Mouse (Mus musculus) frontal cortex, postnatal 25 days (tissue): ENCODE data around the gene Cracr2b.
"Not testable (repeated sequence)": the region's sequence is repeated elsewhere in the genome, so short reads cannot be mapped to it uniquely, and the experiment has no call there.

Experiments used
- DNase-seq, 2 experiments: peaks; one replicate each; pipeline ENCODE4 v3.0.0; 2022; ENCODE audit warnings: low spot score in 2 of 2

Gene Cracr2b

DNA sequence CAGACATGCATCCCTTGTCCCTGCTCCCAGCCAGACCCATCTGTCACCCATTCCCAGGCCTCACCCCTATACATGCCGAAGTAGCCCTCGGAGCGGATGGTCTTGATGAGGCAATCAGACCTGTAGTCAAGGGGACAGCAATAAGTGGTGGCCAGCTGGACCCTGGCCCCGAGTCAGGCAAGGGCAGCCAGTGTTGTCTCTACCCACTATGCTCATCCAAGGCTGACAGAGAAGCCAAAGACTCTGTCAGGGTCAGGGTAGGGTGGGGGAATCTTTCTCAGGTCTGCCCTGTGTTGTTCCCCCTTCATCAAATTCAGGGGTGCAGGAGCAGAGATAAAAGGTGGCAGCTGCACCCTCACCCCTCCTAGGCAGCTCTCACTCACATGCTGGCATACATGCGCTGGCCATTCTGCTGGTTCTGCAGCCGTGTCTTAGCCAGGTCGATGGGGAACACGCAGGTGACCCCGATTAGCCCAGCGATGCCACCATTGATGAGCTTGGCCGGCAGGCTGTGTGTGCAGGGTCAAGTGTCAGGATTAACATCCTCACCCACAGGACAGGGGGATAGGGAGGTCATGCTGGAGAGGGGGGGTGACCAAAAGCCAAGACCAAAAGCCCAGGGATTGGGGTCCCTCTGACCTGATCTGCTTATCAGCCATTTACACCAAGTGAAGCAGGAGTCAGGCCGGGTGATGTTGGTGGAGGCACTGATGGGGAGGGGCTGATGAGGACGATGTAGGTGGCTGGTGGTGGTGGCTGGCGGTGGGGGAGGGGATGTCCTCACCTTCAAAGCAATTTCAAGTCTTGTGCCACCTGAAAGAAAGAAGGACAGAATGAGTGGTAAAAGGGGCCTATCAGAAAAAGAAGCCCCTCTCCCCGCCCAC lies 27.1 kb upstream of the Cracr2b start:
- DNase-seq = no peak

DNA sequence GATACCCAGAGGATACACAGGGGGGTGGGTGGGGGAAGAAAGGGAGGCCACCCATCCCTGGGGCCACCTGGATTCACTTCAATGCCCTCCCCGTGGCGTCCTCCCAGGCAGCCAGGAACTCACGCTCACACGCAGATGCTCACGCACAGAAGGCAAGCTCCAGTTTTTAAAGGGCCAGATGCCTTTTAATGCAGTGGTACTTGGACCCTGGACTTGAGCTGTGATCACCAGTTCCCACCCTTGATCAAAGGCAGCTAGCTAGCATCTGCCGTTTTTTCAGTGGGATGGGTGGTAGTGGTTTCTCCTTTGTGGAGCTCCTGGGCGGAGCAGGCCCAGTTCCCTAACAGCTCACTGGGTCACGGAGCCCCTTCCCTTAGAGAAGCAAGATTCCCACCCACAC lies 26.4 kb upstream of the Cracr2b start:
- DNase-seq = peak in 1 of 2 experiments; percentile 55

DNA sequence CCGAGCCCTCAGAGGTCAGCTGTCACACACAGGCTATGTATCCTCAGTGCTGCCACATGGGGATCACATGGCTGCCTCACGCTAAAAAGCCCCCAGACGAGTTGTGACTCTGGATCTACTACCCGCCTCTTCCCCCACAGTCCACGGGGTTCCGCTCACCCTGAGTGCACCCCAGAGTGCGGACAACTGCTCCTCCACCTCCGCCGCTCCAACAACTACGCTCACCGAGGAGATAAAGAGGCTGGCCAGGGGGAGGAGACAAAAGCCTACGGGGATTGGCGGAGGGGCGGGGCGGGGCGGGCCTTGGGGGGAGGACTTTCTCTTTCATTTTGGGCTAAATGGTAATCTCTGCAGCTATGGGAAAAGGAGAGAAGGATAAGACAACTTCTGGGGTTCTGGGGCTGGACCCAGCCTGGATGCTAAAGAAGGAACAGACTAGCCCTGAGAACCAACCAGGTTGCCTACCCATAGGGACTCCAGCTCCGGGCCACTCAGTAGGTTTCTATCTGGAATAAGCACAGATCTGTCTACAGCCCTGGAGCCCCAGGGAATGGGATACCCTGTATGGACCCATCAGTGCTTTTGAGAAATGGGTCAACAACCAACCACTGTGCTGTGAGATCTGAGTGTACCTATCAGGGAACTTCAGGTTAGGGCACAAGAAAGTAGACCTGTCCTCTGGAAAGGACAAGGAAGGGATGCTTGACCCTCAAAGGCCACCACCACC lies 25.6 kb upstream of the Cracr2b start:
- DNase-seq = no peak

DNA sequence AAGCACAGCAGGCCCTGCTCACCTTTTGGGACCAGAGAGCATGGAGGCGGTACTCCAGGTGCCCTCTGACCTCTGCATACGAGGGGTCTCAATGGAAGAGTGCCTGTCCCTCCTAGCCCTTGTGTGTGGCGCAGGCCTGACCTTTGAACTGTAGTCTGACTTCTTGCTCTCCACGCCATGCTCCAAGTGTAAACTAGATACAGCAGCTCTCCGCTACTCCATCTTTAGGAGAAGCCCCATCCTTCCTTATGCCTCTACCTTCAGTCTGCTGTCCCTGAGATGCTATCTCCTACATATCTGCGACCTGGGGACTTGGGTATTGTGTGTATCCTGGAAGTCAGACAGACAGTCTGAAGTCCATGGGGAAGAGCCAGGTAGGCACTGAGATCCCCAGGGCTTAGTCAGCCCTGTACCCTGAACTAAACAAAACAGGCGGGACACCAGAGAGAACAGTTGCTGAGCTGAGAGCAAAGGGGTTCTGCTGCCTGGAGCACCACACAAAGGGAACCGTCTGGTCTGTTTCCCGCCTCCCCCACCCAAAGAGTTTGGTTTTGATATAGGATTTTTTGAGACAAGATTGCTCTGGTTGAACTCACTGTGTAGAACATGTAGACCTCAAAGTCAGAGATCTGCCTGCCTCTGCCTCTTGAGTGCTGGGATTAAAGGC lies 24.9 kb upstream of the Cracr2b start:
- DNase-seq = no peak

DNA sequence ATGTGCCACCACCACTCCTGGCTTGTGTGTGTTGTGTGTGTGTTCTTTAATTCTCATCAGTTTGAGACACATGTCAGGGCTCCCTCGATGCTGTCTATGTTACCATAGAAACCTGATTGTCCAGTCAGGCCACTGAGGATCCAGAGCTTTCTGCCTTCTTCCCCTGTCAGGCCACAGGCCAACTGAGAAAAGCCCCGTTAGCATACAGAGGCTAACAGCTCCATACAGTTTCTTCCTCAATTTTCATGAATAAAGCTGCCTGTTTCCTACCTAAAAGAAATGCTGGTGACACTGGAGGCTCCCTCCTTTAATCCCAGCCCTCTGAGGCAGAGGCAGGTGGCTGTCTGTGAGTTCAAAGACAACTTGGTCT lies 24.4 kb upstream of the Cracr2b start:
- DNase-seq = no peak

DNA sequence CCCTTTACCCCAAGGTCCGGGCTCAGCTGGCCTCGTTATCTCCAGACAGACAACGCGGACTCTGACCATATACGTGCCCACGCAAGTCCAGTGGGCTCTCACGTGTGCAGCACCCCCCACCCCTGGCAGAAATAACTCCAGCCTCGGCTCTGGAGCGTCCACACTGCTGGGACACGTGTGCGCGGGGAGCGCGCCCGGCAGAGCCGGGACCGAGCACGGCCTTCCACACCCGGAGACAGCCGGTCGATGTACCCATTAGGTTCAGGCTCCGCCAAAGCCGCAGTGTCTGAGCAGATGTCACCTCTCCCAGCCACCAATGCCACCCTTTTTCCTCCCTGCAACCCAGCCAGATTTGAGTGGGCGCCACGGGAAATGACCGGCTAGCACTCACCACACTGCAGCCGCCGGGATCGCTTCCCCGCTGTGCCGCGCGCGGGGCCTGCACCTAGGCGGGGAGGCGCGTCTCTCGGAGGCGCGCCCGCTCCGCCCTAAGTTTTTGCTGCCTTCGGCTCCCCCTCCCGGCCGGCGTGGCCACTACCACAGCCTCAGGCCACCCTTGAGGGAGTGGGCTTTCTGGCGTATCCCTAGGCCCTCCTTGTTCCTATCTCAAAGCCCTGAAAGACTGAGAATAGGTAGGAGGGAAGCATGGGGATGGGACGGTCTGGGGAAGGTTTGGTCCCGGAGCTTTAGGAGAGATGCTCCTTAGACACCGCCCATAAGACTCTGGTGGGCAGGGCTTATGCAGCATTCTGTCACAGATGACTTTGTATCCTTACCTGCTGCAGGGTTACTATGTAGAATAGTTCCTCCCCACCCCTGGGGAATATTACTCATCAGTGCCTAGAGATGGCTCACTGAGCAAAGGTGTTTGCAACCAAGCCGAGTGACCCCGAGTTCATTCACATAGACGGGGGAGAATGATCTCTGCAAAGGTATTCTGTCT lies 23.4 kb upstream of the Cracr2b start, which contains the start of gene Slc25a22:
TSS of gene Slc25a22 (minus strand) at position 715 of the 943 bp plus-strand sequence.
- DNase-seq = peak; percentile 61 to 68

DNA sequence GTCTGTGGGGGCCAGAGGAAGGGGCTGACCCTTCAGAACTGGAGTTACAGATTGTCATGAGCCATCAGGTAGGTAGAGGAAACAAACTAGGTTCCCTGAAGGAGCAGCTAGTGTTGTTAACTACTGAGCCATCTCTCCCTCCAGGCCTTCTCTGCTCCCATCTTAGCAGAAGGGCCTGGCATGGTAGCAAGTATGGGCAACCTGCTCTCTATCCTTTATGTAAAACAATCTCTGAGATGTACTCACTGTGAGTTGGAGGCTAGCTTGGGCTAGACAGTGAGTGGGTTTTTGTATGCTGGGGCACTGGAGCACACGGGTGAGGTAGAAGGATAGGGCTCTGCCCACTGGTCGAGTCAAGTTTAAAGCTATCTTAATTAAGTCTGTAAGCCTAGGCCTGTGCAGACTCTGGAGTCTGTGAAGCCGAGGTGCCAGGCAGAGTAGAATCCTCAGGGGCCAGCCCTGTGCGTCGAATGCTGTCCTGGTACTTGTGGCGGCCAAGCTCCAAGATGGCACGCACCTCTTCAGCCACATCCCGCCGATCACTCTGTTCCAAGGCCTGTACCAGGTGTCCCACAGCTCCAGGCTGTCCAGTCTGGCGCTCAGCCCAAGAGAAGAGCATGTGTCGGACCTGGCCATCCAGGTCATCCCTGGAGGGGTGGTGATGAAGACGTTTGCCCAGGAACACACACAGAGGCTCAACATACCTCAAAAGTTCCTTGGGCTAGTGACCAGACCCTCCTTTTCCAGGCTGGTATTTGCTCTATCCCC lies 22.5 kb upstream of the Cracr2b start:
- no peak for DNase-seq

DNA sequence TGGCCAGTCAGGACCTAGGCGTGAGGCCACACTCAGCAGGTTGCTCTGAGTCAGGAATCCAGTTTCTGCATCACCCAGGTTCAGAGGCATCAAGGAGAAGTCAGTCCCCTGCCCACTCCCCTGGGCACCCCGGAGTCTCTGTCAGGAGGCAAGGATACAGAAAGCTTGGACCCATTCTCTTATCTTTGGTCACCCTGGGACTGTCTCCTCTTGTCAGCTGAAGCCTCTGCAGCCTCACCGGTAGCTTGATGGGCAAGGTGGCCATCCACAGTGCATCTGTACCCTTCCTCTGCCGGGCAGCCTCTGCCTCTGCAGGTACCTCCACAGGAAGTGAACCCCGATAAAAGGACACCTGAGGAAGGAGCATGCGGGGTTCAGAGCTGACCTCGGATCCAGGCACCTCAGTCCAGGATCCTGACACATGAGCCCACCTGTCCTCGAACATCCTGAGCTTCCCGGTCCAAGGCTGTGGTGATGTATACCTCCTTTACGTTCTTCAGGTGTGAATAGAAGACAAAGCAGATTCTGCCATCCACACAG lies 21.7 kb upstream of the Cracr2b start:
- DNase-seq = no peak

DNA sequence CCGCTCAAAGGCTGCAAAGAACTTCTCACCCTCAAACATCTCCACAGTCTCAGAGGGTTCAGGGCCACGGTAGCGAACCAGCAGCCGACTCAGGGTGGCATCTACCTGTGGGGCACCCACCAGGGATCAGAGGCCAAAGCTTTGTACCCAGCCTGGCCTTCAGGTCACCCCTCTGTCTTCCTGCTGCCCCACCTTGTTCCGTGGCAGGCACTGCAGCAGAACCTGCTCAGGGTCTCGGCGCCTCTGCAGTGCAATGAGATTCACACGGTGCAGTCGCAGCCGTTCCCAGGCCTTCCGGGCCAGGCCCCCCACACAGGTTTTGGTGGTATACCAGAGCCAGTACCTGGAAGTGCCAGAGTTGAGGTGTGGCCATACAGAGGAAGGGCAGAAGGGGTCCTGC lies 21.1 kb upstream of the Cracr2b start:
- no peak for DNase-seq

DNA sequence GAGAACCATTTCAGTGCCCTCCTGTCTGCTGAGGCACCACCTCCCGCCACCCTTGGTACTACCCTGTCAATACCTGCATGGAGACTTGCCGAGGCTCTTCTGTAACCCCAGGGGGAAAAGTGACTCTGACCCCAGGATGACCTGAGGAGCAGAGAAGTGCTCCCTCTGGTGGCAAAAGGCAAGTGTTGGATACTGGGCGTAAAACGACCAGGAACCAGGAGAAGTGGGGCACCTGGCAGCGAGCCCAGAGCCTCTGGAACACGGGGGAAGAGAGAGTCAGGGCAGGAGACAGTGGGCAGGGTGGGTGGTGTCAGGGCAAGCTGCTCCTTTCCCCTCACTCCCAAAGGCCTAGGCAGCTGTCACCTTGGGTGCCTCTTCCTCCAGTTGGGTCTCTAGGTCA lies 20.3 kb upstream of the Cracr2b start:
- DNase-seq = no peak

DNA sequence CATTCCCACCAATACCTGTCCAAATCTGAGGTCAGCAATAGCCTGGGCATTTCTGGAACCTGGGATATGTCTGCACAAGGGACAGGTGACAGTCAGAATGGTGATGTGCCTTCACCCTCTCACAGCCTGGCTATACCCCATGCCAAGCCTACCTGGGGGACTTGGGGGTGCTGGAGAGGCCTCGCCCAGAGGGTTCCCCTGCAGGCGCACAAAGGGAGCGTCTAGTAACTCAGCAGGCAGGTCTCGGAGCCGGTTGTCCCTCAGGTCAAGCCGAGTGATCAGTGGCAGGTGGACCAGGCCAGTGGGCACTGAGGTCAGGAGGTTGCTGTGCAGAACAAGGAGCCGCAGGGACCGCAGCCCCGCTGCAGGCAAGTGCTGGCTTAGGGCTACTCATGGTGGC lies 19.4 kb upstream of the Cracr2b start:
- DNase-seq = no peak

DNA sequence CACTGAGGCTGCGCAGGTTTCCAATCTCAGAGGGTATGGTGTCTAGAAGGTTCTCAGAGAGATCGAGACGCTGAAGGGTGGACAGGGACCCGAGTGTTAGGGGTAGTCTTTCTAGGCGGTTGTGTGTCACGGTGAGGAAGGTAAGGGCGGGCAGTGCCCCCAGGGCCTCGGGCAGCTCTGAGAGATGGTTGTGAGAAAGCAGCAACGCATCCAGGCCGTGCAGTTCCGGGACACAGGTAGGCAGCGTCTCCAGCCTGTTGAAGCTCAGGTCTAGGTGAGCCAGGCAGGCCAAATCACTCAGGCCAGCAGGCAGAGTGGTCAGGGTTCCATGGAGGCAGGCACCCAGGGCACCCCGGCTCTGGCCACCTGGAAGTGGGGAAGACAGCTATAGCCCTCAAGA lies 18.7 kb upstream of the Cracr2b start:
- no peak for DNase-seq

DNA sequence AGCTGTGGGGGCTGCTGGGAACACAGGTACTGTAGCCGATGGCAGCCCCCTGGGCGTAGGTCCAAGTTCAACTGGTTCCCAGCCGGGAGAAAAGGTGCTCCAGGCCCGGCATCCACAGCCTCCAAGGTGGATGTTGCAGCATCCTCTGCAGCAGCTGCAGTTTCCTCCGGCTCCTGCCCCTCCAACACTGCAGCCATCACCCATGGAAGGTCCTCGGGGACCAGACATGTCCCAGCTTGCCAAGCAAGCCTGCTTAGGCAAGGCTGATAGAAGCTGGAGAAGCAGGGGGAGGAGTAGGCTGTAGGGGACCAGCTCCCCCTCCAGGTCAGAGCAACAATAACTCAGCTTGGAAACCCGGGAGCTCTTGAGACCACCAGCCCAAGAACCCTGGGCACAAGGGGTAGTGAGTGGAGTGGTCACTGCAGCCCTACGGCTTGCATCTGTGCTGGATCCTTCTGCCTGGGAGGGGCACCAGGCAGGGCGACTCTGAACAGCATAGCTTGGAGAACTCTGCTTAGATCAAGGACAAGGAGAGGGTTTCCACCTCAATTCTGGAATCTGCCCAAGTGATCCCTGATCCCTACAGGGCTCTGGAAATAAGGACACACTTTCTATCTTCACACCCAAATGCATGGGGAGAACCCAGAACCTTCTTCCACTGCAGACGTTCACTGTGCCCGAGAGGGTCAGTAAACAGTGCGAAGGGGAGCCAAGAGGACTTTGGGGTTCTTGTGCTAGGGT lies 17.6 kb upstream of the Cracr2b start:
- DNase-seq = no peak

DNA sequence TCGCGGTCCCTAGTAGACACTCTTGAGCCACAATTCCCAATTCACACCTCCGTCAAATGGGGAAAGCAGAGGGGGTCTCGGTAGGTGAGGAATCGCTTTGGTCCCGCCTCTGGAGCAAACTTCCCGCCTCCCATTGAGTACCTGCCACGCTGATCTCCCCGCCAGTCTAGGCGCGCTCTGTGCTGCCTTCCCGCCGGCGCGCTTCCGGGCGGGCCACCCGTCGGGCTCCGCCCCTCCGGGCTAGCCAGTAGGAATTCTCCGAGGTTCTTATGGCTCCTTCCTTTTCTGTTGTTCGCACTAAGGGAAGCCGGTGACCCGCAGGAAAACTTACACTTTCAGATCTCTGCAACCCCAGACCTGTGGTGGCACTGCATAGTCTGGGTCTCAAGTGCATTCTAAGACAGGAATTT lies 17.1 kb upstream of the Cracr2b start, which contains the start of gene Pidd1:
TSS of gene Pidd1 (minus strand) at position 198 of the 410 bp plus-strand sequence.
- no peak for DNase-seq

DNA sequence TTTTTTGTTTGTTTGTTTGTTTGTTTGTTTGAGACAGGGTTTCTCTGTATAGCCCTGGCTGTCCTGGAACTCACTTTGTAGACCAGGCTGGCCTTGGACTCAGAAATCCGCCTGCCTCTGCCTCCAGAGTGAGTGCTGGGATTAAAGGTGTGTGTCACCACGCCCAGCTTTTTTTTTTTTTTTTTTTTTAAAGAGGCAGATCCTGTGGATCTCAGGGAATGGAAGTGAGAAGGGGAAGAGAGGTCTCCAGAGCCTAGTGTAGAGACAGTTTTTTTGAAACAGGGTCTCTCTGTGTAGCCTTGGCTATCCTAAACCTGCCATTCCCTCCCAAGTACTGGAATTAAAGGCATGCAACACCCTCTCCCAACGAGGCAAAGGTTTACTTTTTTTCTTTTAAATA lies 14.5 kb upstream of the Cracr2b start:
- not testable (repeated sequence) for DNase-seq

DNA sequence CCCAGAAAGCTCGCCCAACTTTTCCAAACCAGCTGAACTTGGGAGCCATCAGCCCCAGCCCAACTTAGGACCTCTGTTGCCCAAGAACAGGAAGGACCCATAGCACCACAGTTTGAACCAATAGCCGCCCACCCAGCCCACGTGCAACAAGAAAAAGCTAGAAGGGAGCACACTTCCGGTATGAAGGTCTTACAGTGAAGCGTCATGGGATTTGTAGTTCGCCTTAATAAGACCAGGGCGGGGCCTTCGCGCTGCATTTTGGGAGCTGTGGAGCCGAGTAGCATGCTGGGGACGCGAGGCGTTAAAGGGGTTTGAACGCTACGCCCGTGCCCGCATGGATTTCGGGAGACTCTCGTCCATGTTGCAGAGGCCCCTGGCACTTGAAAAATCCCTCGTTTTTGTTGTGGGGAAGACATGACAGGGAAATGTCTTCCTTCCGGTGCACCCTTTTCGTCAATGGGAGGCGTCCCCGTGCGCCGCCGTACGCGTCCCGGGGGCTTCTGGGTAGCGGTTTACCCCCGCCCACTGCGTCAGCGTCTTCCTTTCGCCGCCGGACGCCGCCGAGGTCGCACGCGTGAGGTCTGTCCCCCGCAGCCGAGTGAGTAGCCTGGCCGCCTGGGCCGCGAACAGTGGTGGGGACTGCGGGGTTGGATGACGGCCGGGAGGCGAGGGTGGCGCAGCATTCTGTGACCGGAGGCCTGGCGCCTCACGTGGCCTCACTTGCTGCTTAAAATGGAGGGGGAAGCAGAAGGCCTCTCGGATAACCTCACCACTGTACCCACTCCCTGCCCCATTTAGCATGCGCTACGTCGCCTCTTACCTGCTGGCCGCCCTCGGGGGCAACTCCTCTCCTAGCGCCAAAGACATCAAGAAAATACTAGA lies 13.5 kb upstream of the Cracr2b start, which contains the start of gene Rplp2:
TSS of gene Rplp2 (plus strand) at position 261 of the 882 bp plus-strand sequence.
- peak; percentile 90 to 95 for DNase-seq

DNA sequence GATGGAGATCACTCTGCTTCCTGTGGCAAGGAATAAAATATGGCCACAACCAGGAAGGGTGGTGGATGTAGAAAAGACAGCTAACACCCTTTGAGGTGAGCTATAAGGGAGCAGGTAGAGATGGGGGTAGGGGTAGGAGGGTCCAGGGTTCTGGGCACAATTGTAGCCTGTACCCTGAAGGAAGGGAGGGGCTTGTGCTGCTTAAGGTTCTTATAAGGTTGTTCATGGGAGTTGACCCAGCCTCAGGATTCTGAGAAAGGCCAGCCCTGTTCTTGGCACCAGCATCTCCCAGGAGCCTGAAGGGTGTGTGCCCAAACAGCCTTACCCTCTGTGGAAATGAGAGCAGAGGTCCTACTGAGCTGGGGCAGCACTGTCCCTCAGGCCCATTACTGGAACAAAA lies 9.0 kb upstream of the Cracr2b start:
- DNase-seq = no peak

DNA sequence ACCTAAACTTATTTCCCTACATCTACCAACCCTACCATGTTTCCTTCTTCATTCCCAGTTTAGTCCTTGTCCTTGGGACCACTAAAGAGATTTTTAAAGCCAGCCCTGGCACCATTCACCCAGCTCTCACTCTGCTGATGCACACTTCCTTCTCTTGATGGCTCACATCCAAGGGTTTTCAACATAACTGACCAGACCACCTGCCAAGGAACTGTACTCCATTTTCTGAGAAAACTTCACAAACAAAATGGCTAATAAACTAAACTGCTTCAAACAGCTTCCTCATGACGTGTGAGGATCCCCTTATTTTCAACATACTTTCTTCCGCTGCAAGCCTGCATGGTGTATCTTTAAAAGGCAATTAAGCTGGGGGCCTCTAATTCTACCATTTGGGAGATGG lies 7.3 kb upstream of the Cracr2b start:
- DNase-seq = no peak
